Comparison of ENCODE assay signal across 25 mouse cellular contexts in genomic region chr7:44702985-44703384, GRCm38 (mm10). TPM values are rescaled to one million over a fixed set of nuclear protein-coding genes. Genes with fewer than 3 reads are reported as not detected.
"Had no signal": no experiment of that assay in that cellular context is flagged by ENCODE, and none has a peak within 500 bp of the region (broad histone marks: within the 10 kb centered on the region; RNA-seq: fewer than 3 reads in every experiment).

No protein-coding gene starts in this region.

- H3K4me1 ChIP-seq: neural tube, embryonic 12.5 days; stomach, embryonic 15.5 days had no signal

- H3K36me3 ChIP-seq: midbrain, embryonic 10.5 days; midbrain, embryonic 12.5 days; neural tube, embryonic 12.5 days; stomach, embryonic 15.5 days had no signal

- H3K4me3 ChIP-seq: megakaryocyte, embryonic 14.5 days; midbrain, embryonic 10.5 days; midbrain, embryonic 12.5 days; neural tube, embryonic 12.5 days; stomach, embryonic 15.5 days had no signal

- H3K27me3 ChIP-seq: neural tube, embryonic 12.5 days; stomach, embryonic 15.5 days had no signal

- H3K9ac ChIP-seq: liver, embryonic 14.5 days; lung, embryonic 14.5 days; midbrain, embryonic 12.5 days; neural tube, embryonic 12.5 days; stomach, embryonic 15.5 days had no signal

- DNase-seq: lung, embryonic 14.5 days; lung, postnatal 10 days; lung, postnatal 36 days; midbrain, embryonic 14.5 days; right cerebral cortex, postnatal 14 days; thymus, adult 2 months; thymus, postnatal 25 days; thymus, postnatal 4 days had no signal

- H3K4me2 ChIP-seq: lung, embryonic 14.5 days; midbrain, embryonic 12.5 days; neural tube, embryonic 12.5 days; stomach, embryonic 15.5 days had no signal

- H3K27ac ChIP-seq: liver, embryonic 14.5 days; macrophage; midbrain, embryonic 10.5 days; midbrain, embryonic 12.5 days; neural tube, embryonic 12.5 days; stomach, embryonic 15.5 days; stomach, postnatal 0 days had no signal

- H3K9me3 ChIP-seq: midbrain, embryonic 10.5 days; neural tube, embryonic 12.5 days; stomach, embryonic 15.5 days had no signal

RNA-seq across cellular contexts. Expression of gene Izumo2, which starts 5.6 kb away (rescaled TPM):
- total RNA-seq: megakaryocyte progenitor cell, adult 5-6 weeks; midbrain, postnatal 0 days; monocyte, adult 5-6 weeks; neutrophil, adult 5-6 weeks had no signal
- polyA plus RNA-seq: liver, embryonic 14.5 days; liver, embryonic 16.5 days; lung, embryonic 14.5 days; lung, embryonic 16.5 days; macrophage; midbrain, embryonic 10.5 days; midbrain, embryonic 12.5 days; midbrain, embryonic 14.5 days; midbrain, postnatal 0 days; neural tube, embryonic 12.5 days; neural tube, embryonic 14.5 days; spleen, adult 2 months; stomach, embryonic 15.5 days; stomach, postnatal 0 days; thymus, adult 2 months; urinary bladder, adult 2 months had no signal

RNA-seq across cellular contexts. Expression of gene Myh14, which starts 32.3 kb away (rescaled TPM):
- total RNA-seq: megakaryocyte progenitor cell, adult 5-6 weeks; monocyte, adult 5-6 weeks; neutrophil, adult 5-6 weeks had no signal
- polyA plus RNA-seq: macrophage had no signal
